Mouse (Mus musculus): ENCODE measurements around the gene Yipf1.

Yipf1 gene

DNA sequence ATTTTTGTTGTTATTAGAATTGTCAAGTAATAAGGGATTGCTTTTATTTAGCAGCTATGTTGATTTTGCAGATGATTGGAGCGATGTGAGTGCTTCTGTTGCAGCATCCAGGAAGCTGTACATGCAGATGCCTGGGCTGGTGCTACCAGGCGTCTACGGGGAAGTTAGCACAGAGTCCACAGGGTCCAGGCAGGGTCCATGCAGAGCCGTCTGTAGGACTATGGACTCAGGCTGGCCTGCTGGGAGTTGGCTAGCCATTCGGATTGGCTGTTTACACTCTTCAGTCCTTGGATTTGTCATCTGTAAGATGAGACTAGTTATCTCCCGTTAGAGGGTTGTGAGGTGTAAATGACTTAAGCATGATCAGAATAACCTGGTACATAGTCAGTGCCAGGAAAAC lies 64.8 kb downstream of the Yipf1 start:
- DNase-seq, result no peak

DNA sequence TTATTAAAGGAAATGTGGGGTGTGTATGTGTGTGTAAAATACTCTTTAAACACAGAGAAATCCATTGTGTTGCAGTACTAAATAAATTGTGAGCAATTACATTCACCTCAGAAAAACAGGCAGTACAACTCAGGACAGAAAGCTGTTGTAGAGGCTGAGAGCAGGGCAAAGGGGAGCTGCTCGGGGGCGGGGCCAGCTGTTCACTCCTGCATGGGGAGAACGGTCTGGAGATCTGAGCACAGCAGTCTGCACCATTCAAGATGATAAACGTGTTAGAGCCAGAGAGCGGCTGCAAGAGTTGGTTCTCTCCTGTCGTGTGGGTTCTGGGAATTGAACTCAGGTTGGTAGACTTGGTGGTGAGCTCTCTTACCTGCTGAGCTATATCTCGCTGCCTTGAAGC lies 66.7 kb downstream of the Yipf1 start:
- no peak for DNase-seq

DNA sequence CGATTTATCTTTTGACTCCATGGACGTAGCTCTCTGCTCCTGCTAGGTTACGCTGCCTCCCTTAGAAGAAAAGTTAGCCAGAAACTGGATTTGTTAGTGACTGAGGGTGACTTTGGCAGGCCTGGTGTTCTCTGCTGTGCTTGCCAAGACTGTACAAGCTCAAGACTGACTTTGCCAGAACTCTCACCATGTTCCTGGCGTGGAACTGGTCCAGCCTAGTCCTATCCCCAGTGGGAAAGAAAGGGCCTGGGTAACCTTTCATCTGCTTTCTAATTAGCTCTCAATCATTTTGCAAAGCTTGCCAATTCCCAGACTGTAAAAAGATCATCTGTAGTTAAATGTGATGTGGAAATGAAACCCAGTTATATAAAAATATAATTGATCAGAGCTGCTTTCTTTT lies 72.9 kb downstream of the Yipf1 start:
- no peak for DNase-seq

DNA sequence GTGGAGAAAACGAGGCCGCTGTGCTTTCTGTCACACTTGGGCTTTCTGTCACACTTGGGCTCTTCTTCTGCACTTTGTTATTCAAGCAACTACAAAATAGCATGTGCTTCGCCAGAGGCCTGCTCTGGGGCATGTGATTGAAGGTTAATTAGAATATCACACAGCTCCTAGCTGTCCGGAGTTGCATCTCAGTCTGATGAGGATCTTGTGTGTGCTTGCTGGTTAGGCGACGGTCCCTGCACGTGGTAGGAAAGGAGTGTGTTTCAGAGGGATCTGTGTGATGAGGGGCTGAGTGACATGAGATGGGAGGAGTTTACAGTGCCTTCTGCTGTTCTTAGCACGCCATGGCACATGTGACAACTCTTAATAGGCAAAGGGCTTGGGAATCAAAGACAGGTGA lies 73.3 kb downstream of the Yipf1 start:
- DNase-seq, result no peak

DNA sequence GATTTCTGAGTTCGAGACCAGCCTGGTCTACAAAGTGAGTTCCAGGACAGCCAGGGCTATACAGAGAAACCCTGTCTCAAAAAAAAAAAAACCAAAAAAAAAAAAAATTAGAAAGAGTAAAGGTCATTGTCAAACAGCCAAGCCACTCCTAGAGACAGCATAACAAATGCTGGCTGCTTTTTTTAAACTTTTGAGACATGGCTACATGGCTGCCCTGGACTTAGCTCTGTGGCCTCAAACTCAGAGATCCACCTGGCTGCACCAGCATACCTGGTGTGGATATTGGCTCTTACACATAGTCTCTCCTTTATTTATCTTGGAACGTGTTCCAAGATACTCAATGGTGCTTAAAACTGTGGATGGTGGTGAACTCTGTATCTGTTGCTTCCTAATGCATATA lies 74.1 kb downstream of the Yipf1 start:
- no peak for DNase-seq

DNA sequence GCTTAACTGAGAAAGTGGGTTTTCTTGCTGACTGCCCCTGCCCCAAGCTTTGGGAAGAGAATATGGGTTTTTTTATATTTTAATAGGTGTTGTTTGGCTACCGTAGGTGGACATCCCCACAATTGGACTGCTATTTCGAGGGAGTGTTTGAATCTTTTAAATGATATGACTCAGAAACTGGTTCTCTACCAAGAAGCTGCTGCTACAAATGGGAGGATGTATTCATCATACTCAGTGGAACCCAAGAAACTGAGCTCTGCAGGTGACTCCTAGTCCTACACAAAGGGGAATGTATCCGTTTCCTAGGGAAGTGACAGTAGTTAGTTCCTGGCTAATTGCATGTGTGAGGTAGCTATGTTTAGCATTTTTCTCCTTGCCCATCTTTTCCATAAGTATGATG lies 75.2 kb downstream of the Yipf1 start:
- no peak for DNase-seq

DNA sequence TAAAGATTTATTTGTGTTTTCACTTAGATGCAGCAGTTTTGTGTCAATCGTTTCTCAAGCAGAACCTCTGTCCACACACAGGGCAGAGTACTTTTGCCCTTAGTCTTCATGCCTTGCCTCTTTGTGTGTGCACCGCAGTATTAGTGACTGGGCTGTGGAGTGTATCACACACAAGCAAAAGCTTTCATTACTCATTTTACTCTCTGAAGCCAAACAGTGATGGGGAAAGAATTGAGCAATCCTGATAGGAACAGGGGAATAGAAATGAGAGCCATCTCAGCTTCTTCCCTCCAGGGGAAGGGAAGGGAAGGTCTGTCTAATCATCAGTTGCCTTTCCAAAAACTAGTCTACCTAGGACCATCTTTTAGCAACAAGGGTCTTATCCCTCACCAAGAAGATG lies 79.6 kb downstream of the Yipf1 start:
- no peak for DNase-seq

Measured in retina, postnatal 1 day (tissue).